Mouse (Mus musculus) cerebellum, adult 9-11 months (tissue): ENCODE data around the gene Kcnk7.

ENCODE experiments used
- DNase-seq: peaks from one replicate; pipeline ENCODE4 v3.0.0; 2022

Gene Kcnk7

GRCm38 (mm10) chr19:5756321-5756985 is 52.3 kb downstream of the Kcnk7 start:
- peak; percentile 46 for DNase-seq
